Mouse (Mus musculus) lung, postnatal 10 days (tissue): ENCODE measurements around the gene Rassf4.

ENCODE experiments used
- DNase-seq: peaks from one replicate; pipeline ENCODE4 v3.0.0; 2021

The Rassf4 gene

DNA sequence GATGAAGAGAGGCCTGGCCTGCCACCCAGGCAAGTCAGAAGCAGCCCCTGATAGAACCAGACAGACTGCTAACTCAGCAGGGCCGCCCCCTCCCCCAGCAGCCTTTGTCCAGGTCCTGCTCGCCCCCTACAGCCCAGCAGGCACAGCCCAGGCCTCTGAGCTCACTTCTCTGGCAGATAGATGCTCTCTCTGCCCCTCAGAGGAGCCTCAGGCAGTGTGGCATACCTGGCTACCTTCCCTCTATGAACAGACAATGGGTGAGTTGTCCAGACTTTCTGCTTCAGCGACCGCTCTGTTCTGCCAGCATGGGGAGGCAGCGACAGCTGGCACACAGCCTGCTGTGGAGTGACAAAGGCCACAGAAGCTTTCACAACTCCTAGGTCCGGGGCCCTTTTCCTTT lies 3.6 kb downstream of the Rassf4 start:
- DNase-seq, result no peak

DNA sequence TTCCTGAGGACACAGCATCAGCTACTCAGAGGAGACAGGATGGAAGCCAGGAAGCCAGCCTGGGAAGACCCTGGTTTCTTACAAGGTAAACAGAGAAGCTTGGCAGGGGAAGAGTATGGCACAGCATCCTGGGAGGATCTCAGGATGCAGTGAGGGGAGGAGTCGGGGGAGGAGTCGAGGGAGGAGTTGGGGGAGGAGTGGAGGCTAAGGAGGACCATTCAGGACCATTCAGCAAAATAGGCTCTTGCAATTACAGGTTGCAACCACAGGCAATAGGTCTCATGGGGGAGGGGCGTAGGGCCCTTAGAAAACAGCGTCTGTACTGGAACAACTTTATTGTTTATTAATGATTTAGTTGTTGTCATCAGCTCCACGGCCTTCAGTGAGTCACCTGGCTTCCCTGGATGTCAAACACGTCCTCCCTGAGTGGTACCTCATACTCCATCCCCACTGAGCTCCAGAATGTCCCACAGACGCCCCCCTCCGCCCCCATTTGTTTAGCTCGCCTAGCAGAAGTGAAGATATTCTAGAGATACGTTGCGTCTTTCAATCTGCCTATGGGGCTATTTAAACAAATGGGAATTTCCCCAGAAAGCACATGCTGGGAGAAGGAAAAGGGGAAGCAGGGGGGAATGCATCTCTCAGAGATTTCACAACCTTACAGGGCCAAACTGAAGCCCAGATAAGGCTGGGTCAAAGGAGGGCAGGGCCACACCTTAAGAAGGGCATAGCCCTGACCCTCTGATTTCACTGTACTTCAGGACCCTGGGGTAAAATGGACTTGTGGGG lies 4.9 kb downstream of the Rassf4 start:
- DNase-seq, result no peak

DNA sequence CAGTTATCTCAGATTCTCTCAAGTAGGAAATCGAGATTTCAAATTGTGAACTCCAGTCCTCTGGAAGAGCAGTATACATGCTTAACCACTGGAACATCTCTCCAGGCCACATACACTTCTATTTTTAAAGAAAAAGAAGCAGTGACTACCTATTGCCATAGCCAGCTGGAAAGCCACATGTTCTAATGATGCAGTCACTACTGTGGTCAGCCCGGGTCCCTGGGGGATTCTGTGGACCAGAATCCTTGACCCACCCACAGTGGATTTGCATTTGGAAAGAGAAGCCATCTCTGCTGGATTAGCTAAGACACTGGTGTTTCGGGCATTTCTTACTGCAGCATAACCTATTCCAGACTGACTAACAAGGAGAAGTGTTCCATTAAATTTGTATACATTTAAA lies 6.4 kb downstream of the Rassf4 start:
- DNase-seq, result no peak

DNA sequence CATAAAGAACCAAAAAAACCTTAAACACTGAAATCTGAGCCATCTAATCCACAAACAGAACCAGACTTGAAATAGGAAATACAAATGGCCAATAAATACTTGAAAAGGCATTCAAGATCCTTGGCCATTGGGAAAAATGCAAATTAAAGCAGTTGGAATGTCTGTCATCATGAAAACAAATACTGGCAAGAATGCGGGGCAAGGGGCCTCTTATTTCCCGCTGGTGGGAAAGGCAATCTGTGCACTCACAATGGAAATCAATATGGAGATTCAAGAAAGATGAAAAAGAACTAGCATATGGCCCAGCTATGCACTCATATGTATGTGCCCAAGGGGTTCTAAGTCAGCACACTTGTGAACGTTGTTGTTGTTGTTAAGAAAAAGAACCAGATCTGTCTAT lies 6.9 kb downstream of the Rassf4 start:
- no peak for DNase-seq

DNA sequence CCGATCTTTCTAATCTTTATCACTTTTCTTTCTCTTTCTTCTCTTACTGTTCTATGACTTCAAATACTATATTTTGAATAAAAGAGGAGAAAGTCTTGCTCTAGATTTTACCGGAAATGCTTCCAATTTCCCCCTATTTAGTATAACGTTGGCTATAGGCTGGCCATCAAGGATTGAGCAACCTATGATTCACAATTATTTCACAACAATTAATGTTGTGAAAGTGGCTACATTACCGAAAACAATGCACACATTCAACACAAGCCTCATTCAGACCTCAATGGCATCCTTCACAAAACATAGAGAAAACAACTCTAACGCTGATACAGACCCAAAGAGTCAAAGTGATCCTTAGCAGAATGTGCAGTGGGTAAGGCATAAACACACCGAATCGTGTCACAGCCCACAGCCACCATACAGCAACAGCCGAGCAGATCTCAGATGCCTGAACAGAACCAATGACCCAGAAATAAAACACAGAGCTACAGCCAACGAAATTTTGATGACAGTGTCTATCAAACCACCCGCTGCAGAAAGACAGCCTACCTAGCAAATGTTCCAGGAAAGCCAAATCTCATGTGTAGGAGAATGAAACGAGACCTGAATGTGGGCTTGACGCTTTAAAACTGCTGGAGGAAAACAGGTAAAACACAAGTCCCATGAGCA lies 7.5 kb downstream of the Rassf4 start:
- no peak for DNase-seq

DNA sequence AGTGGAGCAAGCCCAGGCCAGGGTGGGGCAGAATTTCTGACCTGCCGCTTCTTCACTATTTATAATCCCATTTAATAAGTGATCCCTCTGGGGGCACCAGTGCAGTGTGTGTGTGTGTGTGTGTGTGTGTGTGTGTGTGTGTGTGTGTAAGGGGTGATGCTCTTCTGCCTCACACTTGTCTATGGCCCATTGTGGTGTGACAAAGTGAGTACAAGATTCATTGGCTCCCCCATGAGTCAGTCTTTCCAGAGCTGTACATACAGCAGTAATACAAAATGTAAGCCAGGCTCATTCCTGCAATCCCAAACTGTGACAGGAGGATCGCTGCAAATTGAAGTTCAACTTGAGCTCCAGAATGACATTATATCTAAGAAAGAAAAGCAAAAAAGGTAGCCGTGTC lies 8.9 kb downstream of the Rassf4 start:
- no peak for DNase-seq

DNA sequence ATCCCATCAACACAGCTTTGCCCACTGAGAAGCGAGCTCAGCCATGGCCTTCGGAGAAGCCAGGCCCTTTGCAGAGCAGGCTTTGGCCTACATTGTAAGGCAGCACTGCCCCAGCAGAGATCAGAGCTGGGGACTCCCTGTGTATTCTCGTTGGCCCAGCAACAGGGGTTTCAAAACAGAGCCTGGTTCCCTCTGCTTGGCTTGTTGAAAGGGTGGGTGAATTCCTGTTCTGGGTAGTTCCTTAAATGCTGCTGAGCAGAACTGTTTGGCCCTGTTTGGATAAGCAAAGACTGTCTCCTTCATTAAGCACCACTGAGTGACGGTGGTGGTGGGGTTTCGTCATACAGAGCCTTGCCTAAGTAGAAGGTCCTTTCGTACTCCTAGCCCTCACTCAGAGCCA lies 9.7 kb downstream of the Rassf4 start:
- DNase-seq, result no peak

DNA sequence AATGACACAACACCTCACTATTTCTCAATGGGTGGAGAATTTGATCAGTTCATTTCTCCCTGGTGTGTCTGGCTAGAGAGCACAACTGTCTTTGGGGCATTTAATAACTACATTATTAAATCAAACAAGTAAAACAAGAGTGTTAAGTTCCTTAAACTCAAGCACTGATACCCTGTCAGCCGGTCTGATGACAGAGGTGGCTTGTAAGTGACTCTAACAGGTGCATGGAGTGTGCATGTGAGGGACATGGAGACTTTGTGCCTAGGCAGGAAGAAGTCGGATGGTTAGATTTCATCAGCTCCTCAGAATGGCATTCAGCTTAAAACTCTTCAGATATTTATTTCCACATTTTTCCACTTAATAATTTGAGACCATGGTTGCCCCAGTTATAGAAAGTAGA lies 10.4 kb downstream of the Rassf4 start:
- no peak for DNase-seq

DNA sequence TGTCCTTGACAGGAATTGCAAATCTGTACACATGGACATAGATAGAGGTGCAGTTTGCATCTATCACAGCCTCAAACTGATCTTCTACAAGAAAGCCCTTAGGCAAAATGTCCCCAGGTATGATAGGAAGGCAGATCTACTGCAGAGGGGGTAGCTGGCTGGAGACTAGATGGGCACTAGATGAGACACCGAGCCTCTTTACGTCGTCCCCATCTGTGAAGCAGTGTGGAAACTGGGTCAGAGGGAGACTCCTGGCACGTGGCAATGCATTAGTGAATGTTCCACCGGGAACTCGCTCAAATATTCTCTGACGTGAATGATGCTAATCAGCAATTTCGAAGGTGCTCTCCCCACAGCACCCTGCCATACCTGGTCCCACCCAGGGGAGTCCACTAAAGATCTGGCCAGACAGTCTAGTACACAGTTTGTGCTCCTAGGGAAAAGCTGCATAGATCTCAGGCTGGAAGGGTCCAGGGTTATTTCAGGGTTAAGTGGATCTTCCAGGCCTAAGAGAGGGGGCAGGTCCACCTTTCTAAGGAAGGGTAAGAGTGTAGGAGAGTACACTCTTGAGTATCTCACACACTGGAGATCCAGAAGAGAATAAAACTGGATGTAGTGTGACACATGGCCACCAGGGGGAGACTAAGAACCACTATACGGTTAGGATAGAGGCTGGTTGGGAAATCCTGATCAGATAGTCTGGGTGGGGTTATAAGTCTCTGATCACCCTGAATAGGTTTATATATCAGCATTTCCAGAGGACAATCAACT lies 19.9 kb downstream of the Rassf4 start:
- peak; percentile 71 for DNase-seq

DNA sequence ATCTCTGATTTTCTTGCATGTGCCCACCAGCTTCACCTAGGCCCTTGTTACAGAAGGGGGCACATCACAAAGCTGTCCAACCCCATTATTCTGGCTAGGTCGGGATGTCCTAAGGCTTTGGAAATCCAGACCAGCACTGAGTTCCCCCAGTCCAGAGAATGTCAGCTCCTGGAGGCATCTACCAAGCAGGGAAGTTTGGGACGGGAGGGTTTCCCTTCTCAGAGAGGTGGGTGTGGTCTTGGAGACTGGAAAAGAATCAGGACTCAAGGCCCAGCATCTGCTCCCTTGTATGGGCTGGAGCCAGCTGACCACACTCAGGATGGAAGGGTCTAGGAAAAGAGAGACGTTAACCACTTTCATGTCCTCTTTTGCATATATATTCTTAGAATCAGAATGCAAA lies 20.6 kb downstream of the Rassf4 start:
- no peak for DNase-seq

DNA sequence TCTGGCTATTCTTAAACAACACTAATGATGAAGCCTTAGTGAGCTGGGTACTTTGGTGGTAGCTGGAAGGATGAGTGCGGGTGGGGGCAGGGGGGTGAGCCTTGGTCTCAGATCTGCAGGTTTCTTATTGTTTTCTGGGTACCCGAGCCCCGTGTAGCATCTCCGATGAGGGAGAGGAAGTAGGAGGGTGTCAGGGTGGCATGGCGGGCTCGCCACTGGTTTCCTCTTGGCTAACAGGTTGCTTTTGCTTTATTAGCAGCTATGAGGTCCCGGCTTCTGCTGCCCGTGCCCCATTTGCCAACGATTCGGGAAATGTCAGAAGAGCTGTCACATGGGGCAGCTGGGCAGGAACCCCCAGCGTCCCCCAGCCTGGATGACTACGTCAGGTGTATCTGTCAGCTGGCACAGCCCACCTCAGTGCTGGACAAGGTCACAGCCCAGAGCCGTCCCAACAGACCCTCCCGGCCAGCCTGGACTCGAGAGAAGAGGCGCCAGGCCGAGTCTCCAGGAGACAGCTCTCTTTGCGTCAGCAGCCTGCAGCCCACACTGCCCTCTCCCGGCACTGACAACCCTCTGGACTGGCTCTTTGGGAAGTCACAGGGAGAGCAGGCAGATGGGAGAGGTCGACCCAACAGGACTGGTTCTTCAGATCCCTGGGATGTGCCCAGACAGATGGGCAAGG lies 22.2 kb downstream of the Rassf4 start:
- peak; percentile 82 for DNase-seq

DNA sequence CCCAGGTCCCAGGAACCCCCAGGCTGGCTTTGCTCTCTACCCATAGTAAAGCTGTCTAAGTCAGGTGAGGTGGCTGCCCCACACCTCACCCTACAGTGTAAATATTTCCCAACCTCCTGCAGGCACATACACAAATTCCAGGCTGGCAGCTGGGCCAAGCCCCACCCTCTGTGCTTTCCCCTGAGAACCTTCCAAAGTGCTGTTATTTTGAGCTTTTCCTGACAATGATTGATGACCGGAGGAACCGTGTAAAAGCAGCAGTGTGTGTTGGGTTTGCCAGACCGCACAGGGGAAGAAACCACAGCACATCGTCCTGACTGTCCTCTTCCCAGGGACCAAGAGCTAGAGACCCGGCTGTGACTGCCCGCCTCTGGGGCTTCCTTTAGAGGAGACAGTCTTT lies 23.3 kb downstream of the Rassf4 start, which contains the start of gene Depp1:
Gene Depp1 (plus strand): TSS at position 204 of the 400 bp plus-strand sequence.
- peak; percentile 80 for DNase-seq

DNA sequence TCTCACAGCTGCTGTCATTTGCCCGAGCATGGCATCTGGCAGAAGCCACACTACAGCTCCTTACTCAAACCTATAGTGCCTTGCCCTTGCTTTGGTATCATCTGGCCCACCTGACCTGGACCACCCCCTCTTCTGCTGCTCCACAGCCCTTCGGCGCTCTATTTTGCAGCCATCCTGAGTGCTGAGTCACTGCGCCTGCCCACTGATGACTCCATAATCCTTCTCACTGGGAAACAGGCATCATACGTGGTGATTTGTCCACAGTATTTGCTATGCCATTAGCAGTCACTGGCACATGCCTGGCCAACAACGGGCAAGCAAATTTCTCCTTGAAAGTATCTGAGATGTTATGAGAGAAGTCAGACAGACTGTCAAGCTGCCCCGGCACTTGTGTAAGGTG lies 23.9 kb downstream of the Rassf4 start:
- DNase-seq, result peak; percentile 27

DNA sequence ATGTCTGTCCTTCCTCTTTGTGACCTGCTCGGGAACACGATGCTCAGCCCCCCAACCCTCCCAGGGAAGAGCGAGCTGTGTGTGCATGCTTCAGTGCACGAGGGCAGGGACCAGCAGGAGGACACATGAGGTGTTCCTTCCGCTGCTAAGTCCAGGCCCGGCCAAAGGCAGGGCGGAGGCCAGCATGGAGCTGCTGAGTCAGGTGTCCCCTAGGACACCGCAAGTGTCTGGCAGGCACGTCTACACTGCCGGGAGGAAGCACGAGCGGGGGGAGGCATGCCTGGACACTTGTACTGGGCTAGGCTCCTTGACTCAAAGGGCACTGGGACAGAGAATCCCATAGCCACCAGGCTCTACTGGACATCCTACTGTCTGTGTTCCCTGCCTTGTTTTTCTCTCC lies 26.0 kb downstream of the Rassf4 start:
- DNase-seq, result no peak

DNA sequence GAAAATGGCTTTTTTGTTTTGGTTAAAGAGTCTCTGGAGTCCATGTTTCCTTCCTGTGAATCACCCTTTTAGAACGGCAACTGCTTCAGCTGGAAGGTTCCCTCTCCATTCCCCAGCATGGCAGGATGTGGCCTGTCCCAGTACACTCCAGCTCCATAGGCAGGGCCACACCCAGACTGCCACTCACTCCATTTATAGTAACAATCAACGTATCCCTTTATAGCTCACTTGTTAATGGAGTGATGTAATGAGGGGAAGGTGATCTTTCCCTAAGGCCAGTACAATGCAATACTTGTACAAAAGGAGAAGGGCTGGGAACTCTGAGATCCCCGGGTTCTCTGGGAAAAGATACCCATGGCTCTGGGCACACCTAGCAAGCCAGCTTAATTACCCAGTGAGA lies 29.4 kb downstream of the Rassf4 start:
- DNase-seq, result peak; percentile 59

DNA sequence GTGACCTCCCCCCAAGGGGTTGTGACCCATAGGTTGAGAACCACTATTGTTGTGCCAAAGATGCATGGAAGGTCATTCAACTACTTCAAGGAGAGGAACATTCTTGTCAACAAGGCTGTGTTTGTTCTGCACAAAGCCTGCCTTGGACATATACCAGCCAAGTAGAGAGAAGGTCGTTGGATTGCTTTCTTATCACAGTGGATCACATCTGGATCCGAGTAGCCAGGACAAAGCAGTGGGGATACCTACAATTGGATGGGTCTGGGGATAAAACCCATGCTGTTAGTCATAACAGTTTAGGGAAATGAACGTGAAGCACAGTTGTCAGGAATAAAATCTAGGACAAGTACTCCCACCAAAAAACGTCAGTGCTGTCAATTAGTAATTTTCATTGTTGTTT lies 29.9 kb downstream of the Rassf4 start:
- no peak for DNase-seq

DNA sequence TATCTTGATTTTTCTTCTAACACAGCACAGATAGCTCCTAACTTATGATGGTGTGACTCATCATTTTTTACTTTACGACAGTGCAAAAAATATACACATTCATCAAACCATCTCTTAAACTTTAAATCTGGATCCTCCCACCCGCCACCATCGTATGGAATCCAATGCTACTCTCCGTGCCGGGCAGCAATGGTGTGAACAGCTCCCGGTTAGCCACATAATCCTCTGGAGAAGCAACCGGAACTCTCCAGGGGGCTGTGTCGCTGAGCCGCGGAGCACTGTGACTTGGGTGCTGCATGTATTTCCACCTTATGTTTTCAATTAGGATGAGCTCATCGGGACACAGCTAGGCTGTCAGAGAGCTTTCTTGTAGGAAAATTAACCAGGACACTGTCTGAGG lies 30.8 kb downstream of the Rassf4 start:
- DNase-seq, result no peak

DNA sequence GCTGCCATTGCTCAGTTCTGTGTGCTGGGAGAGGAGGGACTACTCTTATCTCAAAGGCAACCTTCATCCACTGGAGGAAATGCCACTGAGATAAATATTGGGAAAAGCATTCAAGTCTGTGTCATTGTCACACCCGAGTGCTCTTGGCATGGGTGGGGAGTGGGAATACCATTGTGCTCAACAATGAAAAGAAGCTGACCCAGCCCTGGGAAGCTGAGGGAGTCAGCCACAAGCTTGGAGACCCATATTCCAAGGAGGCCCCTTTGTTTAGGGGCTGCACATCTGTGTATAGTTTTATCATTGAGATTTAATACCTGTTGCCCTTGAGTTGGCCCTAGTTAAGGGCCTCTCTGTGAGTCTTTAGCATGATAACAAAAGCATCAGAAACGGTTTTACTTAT lies 34.1 kb downstream of the Rassf4 start:
- peak; percentile 50 for DNase-seq

DNA sequence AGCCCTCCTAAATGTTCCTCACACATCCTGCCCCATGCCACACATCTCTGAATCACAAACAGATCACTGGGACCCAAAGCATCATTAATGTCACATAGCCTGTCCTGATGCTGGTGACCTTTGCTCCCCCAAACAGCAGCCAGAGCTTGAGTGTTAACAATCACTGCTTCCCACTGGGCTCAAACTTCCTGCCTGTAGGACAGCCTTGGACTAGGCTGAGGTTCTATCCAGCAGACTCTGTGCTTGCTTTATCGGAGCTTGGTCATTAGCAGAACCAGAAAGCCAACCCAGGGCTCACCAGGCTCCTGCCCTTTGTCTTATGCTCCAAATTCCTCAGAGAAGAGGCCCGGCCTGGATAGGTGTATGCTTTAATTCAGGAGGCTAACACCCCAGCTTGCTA lies 34.9 kb downstream of the Rassf4 start:
- no peak for DNase-seq

DNA sequence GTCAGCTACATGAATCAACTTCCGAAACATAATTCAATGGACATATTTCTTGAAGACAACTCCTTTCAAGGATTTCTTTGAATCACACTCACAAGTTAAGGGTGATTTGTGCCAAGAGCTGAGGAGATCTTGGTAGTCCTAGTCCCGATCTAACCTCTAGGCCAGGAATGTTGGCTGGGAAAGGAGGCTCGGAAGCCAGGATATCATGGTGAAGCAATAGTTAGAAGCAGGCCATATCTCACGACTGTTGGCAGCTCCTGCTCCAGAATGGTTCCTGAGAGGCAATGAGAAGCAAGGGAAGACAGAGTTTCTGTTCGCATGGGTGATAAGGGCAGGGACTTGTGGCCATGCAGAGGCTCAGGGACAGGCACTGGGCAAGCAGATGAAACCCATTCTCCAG lies 36.3 kb downstream of the Rassf4 start:
- peak; percentile 27 for DNase-seq

DNA sequence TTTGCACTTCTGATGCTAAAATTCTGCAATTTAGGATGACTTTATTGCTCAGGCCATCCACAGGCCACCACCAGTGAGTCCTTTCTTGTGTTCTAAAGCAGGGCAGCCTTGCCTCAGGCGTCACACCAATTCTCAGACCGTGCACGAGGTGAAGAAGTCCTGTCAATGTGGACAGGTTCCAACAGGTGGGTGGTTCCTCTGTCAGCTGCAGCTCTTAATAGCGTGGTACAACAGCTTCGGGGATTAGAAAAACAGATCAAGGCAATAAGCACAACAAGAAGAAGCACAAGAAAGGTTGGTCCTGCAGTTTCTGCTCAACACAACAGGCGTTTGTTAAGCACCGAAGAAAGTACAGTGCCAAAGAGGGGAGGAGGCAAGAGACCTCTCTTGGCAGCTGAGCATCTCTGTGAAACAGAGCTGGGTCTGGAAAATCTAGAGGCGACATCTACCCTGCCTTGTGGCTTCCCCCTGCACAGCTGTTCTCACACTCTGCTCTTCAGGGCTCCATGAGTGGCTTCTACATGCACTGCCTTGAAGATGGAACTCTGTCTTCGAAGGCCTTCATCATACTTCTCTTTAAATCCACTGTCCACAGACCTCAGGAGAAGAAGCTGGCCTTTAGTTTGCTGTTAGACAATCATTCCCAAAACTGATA lies 37.0 kb downstream of the Rassf4 start:
- DNase-seq, result no peak

DNA sequence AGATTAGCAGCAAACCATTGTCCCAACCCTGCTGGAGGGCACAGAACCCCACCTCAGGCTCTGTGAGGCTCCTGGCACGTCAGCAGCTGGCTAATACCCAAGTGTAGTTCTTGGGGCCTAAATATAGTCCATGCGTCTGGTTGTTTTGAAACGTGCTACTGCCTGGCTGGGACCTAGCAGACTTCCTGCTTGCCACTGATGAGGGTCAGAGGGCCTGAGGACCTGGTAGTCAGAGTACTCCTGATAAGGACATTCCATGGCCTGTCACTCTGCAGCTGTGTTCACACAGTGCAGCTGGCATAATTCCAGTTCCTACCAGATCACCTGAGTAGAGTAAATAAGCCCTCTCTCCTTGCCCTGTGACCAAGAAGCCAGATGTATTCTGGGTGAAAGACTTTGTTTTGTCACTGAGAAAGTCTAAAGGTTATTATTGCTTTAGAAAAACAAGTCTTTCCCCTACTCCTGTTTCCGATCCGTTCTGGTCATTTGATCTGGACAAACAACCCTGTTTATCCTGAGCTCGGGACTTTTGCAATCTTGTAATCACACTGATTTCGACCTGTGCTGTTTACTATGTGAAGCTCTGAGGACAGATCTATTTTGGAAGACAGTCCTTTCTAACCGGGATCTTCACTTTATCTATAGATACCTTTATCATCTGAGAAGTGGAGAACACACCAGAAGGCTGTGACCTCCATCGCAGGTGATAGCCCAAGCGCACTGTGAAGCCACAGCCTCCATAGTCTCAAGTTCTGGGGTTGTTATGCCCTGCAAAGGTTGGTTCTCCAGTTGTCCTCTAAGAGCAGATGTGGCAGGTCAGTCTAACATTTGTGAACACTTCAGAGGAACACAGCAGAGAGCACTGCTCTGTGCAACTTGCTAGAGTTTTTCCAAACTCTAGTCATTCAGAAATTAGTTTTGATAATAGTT lies 38.2 kb downstream of the Rassf4 start:
- DNase-seq, result peak; percentile 90
